Mouse (Mus musculus) midbrain, embryonic 14.5 days (tissue): ENCODE results near the gene Gprasp1. TPM values are rescaled to one million over a fixed set of nuclear protein-coding genes. Genes with fewer than 3 reads are reported as not detected.
"Not testable (repeated sequence)": the region's sequence is repeated elsewhere in the genome, so short reads cannot be mapped to it uniquely, and the experiment has no call there.

Experiments used
- ATAC-seq: fragments of 200-750 bp; cut with Nextera tagmentation; 2 replicates; pipeline ENCODE4 v1.8.0; 2017; ENCODE audit warnings: moderate number of reproducible peaks, moderate library complexity; ENCODE audit not compliant: low FRiP score, low TSS enrichment
- DNase-seq: peaks from one replicate; pipeline ENCODE4 v3.0.0-alpha.2; 2015
- H3K27ac ChIP-seq: fragments of 300-500 bp; sonication (generic); replicated peaks from 2 replicates; pipeline ENCODE4 v1.5.1; 2014; ENCODE audit warnings: mild to moderate bottlenecking, low read depth, low read length, moderate library complexity
- H3K27me3 ChIP-seq: fragments of 300-500 bp; sonication (generic); 2 replicates; pipeline ENCODE4 v1.6.1; 2014; ENCODE audit warnings: low read length, control low read depth, mixed read lengths; ENCODE audit not compliant: control insufficient read depth, insufficient read depth
- H3K36me3 ChIP-seq: fragments of 300-500 bp; sonication (generic); 2 replicates; pipeline ENCODE4 v1.6.1; 2014; ENCODE audit warnings: low read length, control low read depth; ENCODE audit not compliant: control insufficient read depth, insufficient read depth
- H3K4me1 ChIP-seq: fragments of 300-500 bp; sonication (generic); 2 replicates; pipeline ENCODE4 v1.6.1; 2014; ENCODE audit warnings: mild to moderate bottlenecking, antibody characterized with exemption, low read length, control low read depth; ENCODE audit not compliant: control insufficient read depth, insufficient read depth
- H3K4me2 ChIP-seq: fragments of 300-500 bp; sonication (generic); 2 replicates; pipeline ENCODE4 v1.6.1; 2014; ENCODE audit warnings: mild to moderate bottlenecking, low read length, moderate library complexity
- H3K4me3 ChIP-seq: fragments of 300-500 bp; sonication (generic); replicated peaks from 2 replicates; pipeline ENCODE4 v1.5.1; 2014; ENCODE audit warnings: low read depth, low read length
- H3K9ac ChIP-seq: fragments of 300-500 bp; sonication (generic); replicated peaks from 2 replicates; pipeline ENCODE4 v1.6.1; 2014; ENCODE audit warnings: mild to moderate bottlenecking, low read length, moderate library complexity
- H3K9me3 ChIP-seq: fragments of 300-500 bp; sonication (generic); 2 replicates; pipeline ENCODE4 v1.6.1; 2016; ENCODE audit warnings: low read length, control low read depth, mixed read lengths; ENCODE audit not compliant: control insufficient read depth
- WGBS: fragments of 180-500 bp; shearing (Covaris S2); extraction: QIAGEN DNeasy Blood & Tissue Kit; methylation state at CpG from one replicate; pipeline ENCODE4 v1.1.7; 2014; 5-methylcytosine and 5-hydroxymethylcytosine counted together
- microRNA counts: library from miRNA; unstranded; fragments of <30 nt; microRNA quantifications from one replicate; lab custom pipeline; 2016
- microRNA-seq: library from miRNA; unstranded; fragments of <30 nt; microRNA quantifications from one replicate; pipeline ENCODE4, GENCODE M21; 2016
- polyA plus RNA-seq: library from polyadenylated mRNA; unstranded; fragments of >200 nt; fragmentation: Nextera tagmentation; extraction: Ambion mirVana; gene quantifications from 2 replicates; pipeline ENCODE4 v1.2.1, GENCODE M21; 2014

Gprasp1 gene
- polyA plus RNA-seq, 1 experiment from 2014 or later: 235 TPM

DNA sequence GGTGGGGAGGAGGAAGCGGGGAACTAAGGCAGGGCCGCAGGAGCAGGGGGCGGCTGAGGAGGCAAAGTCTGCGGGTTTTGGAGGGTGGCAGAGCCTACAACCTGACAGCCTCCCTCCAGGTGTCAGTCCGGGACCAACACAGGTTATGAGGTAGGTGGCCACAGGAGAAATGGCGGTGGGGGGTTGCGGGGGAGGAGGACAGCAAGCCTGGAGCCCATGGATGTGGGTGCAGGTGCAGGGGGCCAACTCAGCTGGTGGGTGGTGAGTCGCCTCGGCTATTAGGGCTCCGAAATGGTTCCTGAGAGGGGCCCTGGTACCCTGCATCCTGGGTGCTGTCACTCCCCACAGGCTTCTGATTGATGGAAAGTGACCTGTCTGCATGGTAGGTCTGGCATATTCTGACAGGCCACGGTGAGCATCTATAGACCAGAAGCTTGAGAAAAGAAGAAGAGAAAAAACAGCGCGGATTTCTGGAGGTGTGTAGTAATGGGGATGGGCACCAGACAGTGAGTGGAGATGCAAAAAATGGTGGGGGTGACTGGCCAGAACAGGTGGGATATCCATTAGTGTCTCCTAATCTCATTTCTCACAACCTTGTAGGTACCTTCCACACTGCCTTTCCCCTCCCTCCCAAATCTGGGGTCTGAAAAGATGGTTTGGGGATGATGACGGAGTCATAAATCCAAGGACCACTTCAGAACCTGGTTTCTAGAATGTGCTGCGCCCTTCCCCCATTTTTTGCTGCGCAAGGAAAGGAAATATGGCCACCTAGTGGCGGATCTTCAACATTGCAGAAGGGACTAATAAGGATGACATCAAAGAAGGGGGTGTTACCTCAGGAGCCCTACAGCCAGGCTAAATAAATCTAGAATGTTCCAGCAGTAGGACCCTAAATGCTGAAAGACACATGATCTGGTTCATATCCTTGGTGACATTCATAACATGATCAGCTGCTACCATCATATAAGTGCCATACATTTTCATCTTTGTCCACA is 97.2 kb downstream of the Gprasp1 start:
- not testable (repeated sequence) for H3K4me1 ChIP-seq, H3K9me3 ChIP-seq, H3K36me3 ChIP-seq, H3K27me3 ChIP-seq
- WGBS: 26% methylated on average over 14 of the region's 17 CpGs
- Histone ChIP-seq H3K9ac (peak overlapping the region; percentile 60), H3K4me3 (peak overlapping the region; percentile 51), H3K27ac (peak overlapping the region; percentile 78), H3K4me2 (peak overlapping the region; percentile 58)
- ATAC-seq (peak; percentile 37), DNase-seq (peak; percentile 80)

MicroRNA genes within 50 kb of the gene (microRNA counts, 519-probe panel; counts per million panel counts)
- not detected for microRNA mmu-miR-1970 (lab: Ali Mortazavi, UCI)

Small RNA genes within 50 kb of the gene (microRNA-seq; reads per million reads assigned to microRNA genes)
- not detected for gene Mir1970
- gene Mir7646: not detected

Other genes with a start within 250 kb of the Gprasp1 start
- not detected in 2 replicates for gene AV320801, start 248.1 kb upstream of the Gprasp1 start, polyA plus RNA-seq
- gene Nxf7, start 144.0 kb upstream of the Gprasp1 start, polyA plus RNA-seq: not detected in 2 replicates
- gene Prame, start 115.0 kb upstream of the Gprasp1 start, polyA plus RNA-seq: not detected in 2 replicates
- gene Tcp11x2, start 48.9 kb upstream of the Gprasp1 start, polyA plus RNA-seq: not detected in 2 replicates
- not detected in 2 replicates for gene Tmsb15a, start 17.5 kb upstream of the Gprasp1 start, polyA plus RNA-seq
- gene Armcx5, start within 50 bp of the Gprasp1 start, polyA plus RNA-seq: 8.3 and 10.8 TPM in 2 replicates
- gene Bhlhb9, start 54.9 kb downstream of the Gprasp1 start, polyA plus RNA-seq: 101 and 124 TPM in 2 replicates
- 134 and 181 TPM in 2 replicates for gene Gprasp2, start 96.3 kb downstream of the Gprasp1 start, polyA plus RNA-seq